ENCODE assay signal across 8 mouse cellular contexts in the genomic region with DNA sequence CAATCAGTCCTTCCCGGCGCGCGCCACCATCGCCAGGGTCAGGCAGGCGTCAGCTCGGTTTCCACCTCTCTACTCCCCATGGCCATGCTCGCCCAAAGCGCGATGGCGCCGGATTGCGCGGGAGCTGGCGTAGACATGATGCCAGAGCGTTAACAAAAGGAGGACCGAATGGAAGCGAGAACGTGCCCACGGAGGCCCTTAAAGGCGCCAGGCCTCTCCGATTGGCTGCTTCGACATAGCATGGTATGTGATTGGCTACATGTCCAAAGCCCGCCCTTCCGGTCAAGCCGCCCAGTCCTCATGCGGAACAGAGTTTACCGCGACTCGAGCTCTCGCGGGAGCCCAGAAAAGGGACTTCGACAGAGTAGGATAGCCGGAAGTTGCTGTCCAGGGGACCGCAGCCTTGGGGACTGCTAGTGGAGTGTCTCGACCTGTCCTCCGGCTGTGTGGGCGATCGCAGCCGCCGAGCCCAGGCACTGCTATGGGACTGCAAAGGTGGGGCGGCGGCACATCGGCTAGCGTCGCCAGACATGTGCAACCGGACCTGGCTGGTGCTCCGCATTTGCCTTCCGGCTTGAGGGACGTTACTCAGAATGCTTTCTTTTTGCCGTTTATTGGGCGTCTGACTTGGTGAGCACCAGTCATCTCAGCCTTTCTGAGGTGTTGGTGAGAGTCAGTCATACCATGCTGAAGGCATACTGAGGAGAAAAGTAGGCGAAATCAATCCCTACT. TPM values are rescaled to one million over a fixed set of nuclear protein-coding genes. Genes with fewer than 3 reads are reported as not detected.
DNase-seq lines count a peak whose midpoint lies in the region; ATAC-seq and TF ChIP-seq lines count a peak whose summit lies in the region.

No protein-coding gene starts in this region.

- no peaks in the 10 kb centered on the region for H3K27me3 ChIP-seq in embryonic facial prominence, embryonic 15.5 days
- no peaks in the 10 kb centered on the region for H3K27me3 ChIP-seq in limb, embryonic 14.5 days (ENCODE audit: control insufficient read depth, insufficient read depth, low read length)
- H3K27me3 ChIP-seq in midbrain, postnatal 0 days (ENCODE audit: insufficient read depth, low read length), result no peaks in the 10 kb centered on the region

- H3K4me3 ChIP-seq in bone marrow, adult 2 months (replicated peaks; ENCODE audit: control insufficient read depth, low read depth, low read length), result peak overlapping the region; percentile 88
- H3K4me3 ChIP-seq in embryonic facial prominence, embryonic 15.5 days (replicated peaks), result peak overlapping the region; percentile 88
- peak overlapping the region; percentile 75 for H3K4me3 ChIP-seq in limb, embryonic 14.5 days (replicated peaks; ENCODE audit: low read length)
- H3K4me3 ChIP-seq in midbrain, postnatal 0 days (ENCODE audit: low read depth, low read length), result peak overlapping the region; percentile 61

- peak; percentile 88 for TF ChIP-seq POLR2A in bone marrow, adult 2 months (IDR thresholded peaks at IDR 0.05; ENCODE audit: borderline replicate concordance, control insufficient read depth, low read depth, low read length)
- peak; percentile 95; the same call in 1 of the 2 replicates for TF ChIP-seq POLR2A in limb, embryonic 14.5 days (IDR thresholded peaks at IDR 0.05; ENCODE audit: borderline replicate concordance, extremely low read depth, insufficient read depth, insufficient read length)

- under 1% methylated on average over 53 of the region's 53 CpGs for WGBS in bone marrow, adult 2 months
- under 1% methylated on average over 53 of the region's 53 CpGs for WGBS in embryonic facial prominence, embryonic 15.5 days
- WGBS in limb, embryonic 14.5 days, result under 1% methylated on average over 53 of the region's 53 CpGs
- under 1% methylated on average over 53 of the region's 53 CpGs for WGBS in midbrain, postnatal 0 days

- H3K9me3 ChIP-seq in embryonic facial prominence, embryonic 15.5 days (replicated peaks), result no peaks in the 10 kb centered on the region
- no peaks in the 10 kb centered on the region for H3K9me3 ChIP-seq in limb, embryonic 14.5 days (ENCODE audit: control insufficient read depth, low read length)
- H3K9me3 ChIP-seq in midbrain, postnatal 0 days (ENCODE audit: low read length), result no peaks in the 10 kb centered on the region

- ATAC-seq in embryonic facial prominence, embryonic 15.5 days (ENCODE audit: insufficient number of reproducible peaks, low FRiP score, low TSS enrichment, low read depth), result peak; percentile 100
- peak; percentile 99 for ATAC-seq in limb, embryonic 14.5 days (ENCODE audit: low FRiP score, low read depth)
- peak; percentile 99 for ATAC-seq in midbrain, postnatal 0 days (ENCODE audit: low FRiP score)

- peak; percentile 100 for DNase-seq in 416B (ENCODE audit: low read depth)
- DNase-seq in heart, adult 8-10 months (ENCODE audit: low spot score), result peak; percentile 94
- peak; percentile 95 for DNase-seq in kidney, adult 9 months
- peak; percentile 98 for DNase-seq in limb, embryonic 14.5 days (ENCODE audit: low spot score)
- peak; percentile 99 for DNase-seq in midbrain, postnatal 0 days (ENCODE audit: low spot score)
- DNase-seq in spleen, postnatal 14 days (ENCODE audit: low spot score in 2 of 2), result peak; percentile 70 to 78

- H3K4me1 ChIP-seq in bone marrow, adult 2 months (ENCODE audit: control insufficient read depth, insufficient read depth, low read length), result peaks cover 1% of the 10 kb centered on the region; the same call in 1 of the 2 replicates
- H3K4me1 ChIP-seq in embryonic facial prominence, embryonic 15.5 days, result peaks cover 37% of the 10 kb centered on the region
- peaks cover 20% of the 10 kb centered on the region for H3K4me1 ChIP-seq in limb, embryonic 14.5 days (ENCODE audit: control insufficient read depth, insufficient read depth, low read length)
- H3K4me1 ChIP-seq in midbrain, postnatal 0 days (ENCODE audit: insufficient read depth, low read length), result peaks cover 16% of the 10 kb centered on the region

- peaks cover 28% of the 10 kb centered on the region for H3K36me3 ChIP-seq in embryonic facial prominence, embryonic 15.5 days
- peaks cover 31% of the 10 kb centered on the region for H3K36me3 ChIP-seq in limb, embryonic 14.5 days (ENCODE audit: control insufficient read depth, insufficient read depth, low read length)
- H3K36me3 ChIP-seq in midbrain, postnatal 0 days (ENCODE audit: insufficient read depth, low read length), result peaks cover 9% of the 10 kb centered on the region

- H3K27ac ChIP-seq in bone marrow, adult 2 months (ENCODE audit: control insufficient read depth, insufficient read depth, low read depth, low read length, poor library complexity), result peak overlapping the region; percentile 86
- H3K27ac ChIP-seq in embryonic facial prominence, embryonic 15.5 days (replicated peaks), result peak overlapping the region; percentile 94
- peak overlapping the region; percentile 85 for H3K27ac ChIP-seq in limb, embryonic 14.5 days (replicated peaks; ENCODE audit: low read depth, low read length)
- H3K27ac ChIP-seq in midbrain, postnatal 0 days (ENCODE audit: low read depth, low read length), result peak overlapping the region; percentile 93

- no peak for TF ChIP-seq CTCF in bone marrow, adult 2 months (IDR thresholded peaks at IDR 0.05; ENCODE audit: control insufficient read depth, insufficient read depth, low read length)
- TF ChIP-seq CTCF in midbrain, postnatal 0 days (IDR thresholded peaks at IDR 0.05), result no peak

- H3K4me2 ChIP-seq in embryonic facial prominence, embryonic 15.5 days (replicated peaks), result peak overlapping the region; percentile 80
- H3K4me2 ChIP-seq in limb, embryonic 14.5 days (replicated peaks; ENCODE audit: low read depth, low read length, severe bottlenecking), result peak overlapping the region; percentile 89
- H3K4me2 ChIP-seq in midbrain, postnatal 0 days (ENCODE audit: low read depth, low read length, poor library complexity, severe bottlenecking), result peak overlapping the region; percentile 73

- peak overlapping the region; percentile 84 for H3K9ac ChIP-seq in embryonic facial prominence, embryonic 15.5 days
- peak overlapping the region; percentile 87 for H3K9ac ChIP-seq in limb, embryonic 14.5 days (ENCODE audit: low read depth, low read length, severe bottlenecking)
- H3K9ac ChIP-seq in midbrain, postnatal 0 days (replicated peaks; ENCODE audit: low read length, poor library complexity, severe bottlenecking), result peak overlapping the region; percentile 88

RNA-seq across cellular contexts. Expression of gene Sec31a, which starts 13.5 kb away (rescaled TPM):
- 30.4 and 34.9 TPM in 2 replicates for polyA plus RNA-seq in bone marrow, adult 2 months (2011; ENCODE audit: insufficient read depth, insufficient read length, low replicate concordance, missing spikeins)
- 240 and 257 TPM in 2 replicates for polyA plus RNA-seq in embryonic facial prominence, embryonic 15.5 days (2015; fragmentation: Nextera tagmentation; extraction: Ambion mirVana)
- total RNA-seq in heart, adult 8-10 months (2022), result 100 to 1,000 TPM in 3 of 4 experiments, 10 to 100 TPM in 1; 97.9 to 108 (median 104) TPM
- 320 and 450 TPM in 2 replicates for polyA plus RNA-seq in limb, embryonic 14.5 days (2012; rRNA removed)
- 262 and 268 TPM in 2 replicates for polyA plus RNA-seq in limb, embryonic 14.5 days (2014; fragmentation: Nextera tagmentation; extraction: Ambion mirVana)
- total RNA-seq in midbrain, postnatal 0 days (2014; rRNA removed), result 148 and 227 TPM in 2 replicates
- 79.6 and 85.0 TPM in 2 replicates for polyA plus RNA-seq in midbrain, postnatal 0 days (2015; fragmentation: Nextera tagmentation; extraction: Ambion mirVana)

Comparison
In these comparisons a context has a peak if more than half of its experiments do, and no peak if none do; other contexts are left out.
1. Peak in every context shown above with its lines: DNase-seq, ATAC-seq, H3K4me3 ChIP-seq and H3K27ac ChIP-seq.